8 mouse cellular contexts compared by ENCODE assay signal in genomic region chr9:105394720-105395119, GRCm38 (mm10). TPM values are rescaled to one million over a fixed set of nuclear protein-coding genes. Genes with fewer than 3 reads are reported as not detected.
DNase-seq lines count a peak whose midpoint lies in the region; ATAC-seq and TF ChIP-seq lines count a peak whose summit lies in the region.

No protein-coding gene starts in this region.

- H3K4me1 ChIP-seq in kidney, adult 2 months (ENCODE audit: control insufficient read depth, insufficient read depth, low read length), result peaks cover 4% of the 10 kb centered on the region; the same call in 1 of the 2 replicates
- peaks cover 15% of the 10 kb centered on the region for H3K4me1 ChIP-seq in bone marrow macrophage, adult 2 months (ENCODE audit: control insufficient read depth, insufficient read depth, low read length)
- peaks cover 12% of the 10 kb centered on the region for H3K4me1 ChIP-seq in hindbrain, embryonic 16.5 days (ENCODE audit: control insufficient read depth, insufficient read depth, low read depth, low read length)
- H3K4me1 ChIP-seq in midbrain, embryonic 15.5 days, result peaks cover 35% of the 10 kb centered on the region

- no peak for DNase-seq in kidney, adult 2 months
- no peak for DNase-seq in kidney, postnatal 10 days
- DNase-seq in urinary bladder, postnatal 4 days (ENCODE audit: low spot score in 2 of 2), result no peak
- DNase-seq in embryo, embryonic 11 days, result no peak
- no peak for DNase-seq in testis, postnatal 14 days (ENCODE audit: low spot score)

- TF ChIP-seq CTCF in kidney, adult 2 months (conservative IDR thresholded peaks at IDR 0.05; ENCODE audit: insufficient read depth, insufficient read length, low read depth, low read length), result no peak
- no peak for TF ChIP-seq CTCF in bone marrow macrophage, adult 2 months (IDR thresholded peaks at IDR 0.05; ENCODE audit: low read depth, low read length)

- ATAC-seq in hindbrain, embryonic 16.5 days, result no peak
- peak; percentile 46; the same call in 1 of the 2 replicates for ATAC-seq in midbrain, embryonic 15.5 days (replicated peaks)

- peak overlapping the region; percentile 78 for H3K9ac ChIP-seq in hindbrain, embryonic 16.5 days (ENCODE audit: low read depth, low read length)
- H3K9ac ChIP-seq in midbrain, embryonic 15.5 days, result peak overlapping the region; percentile 34; the same call in 1 of the 2 replicates

- WGBS in kidney, adult 2 months, result 16% methylated on average over 11 of the region's 11 CpGs
- 15% methylated on average over 11 of the region's 11 CpGs for WGBS in hindbrain, embryonic 16.5 days
- WGBS in midbrain, embryonic 15.5 days, result 15% methylated on average over 11 of the region's 11 CpGs

- H3K9me3 ChIP-seq in hindbrain, embryonic 16.5 days (ENCODE audit: control insufficient read depth, low read length), result no peaks in the 10 kb centered on the region
- H3K9me3 ChIP-seq in midbrain, embryonic 15.5 days, result no peaks in the 10 kb centered on the region

- H3K27me3 ChIP-seq in kidney, adult 2 months (replicated peaks; ENCODE audit: control insufficient read depth, insufficient read depth, low read length), result no peaks in the 10 kb centered on the region
- H3K27me3 ChIP-seq in hindbrain, embryonic 16.5 days (replicated peaks; ENCODE audit: control insufficient read depth, insufficient read depth, low read length), result no peaks in the 10 kb centered on the region
- H3K27me3 ChIP-seq in midbrain, embryonic 15.5 days (replicated peaks), result no peaks in the 10 kb centered on the region; the same call in 1 of the 2 replicates

- peak overlapping the region; percentile 87 for H3K4me2 ChIP-seq in hindbrain, embryonic 16.5 days (ENCODE audit: low read length)
- H3K4me2 ChIP-seq in midbrain, embryonic 15.5 days, result peak overlapping the region; percentile 80

- peak overlapping the region; percentile 34 for H3K4me3 ChIP-seq in kidney, adult 2 months (ENCODE audit: insufficient read depth, low read depth, low read length)
- peak overlapping the region; percentile 99 for H3K4me3 ChIP-seq in bone marrow macrophage, adult 2 months (ENCODE audit: insufficient read depth, low read length)
- peak overlapping the region; percentile 79 for H3K4me3 ChIP-seq in hindbrain, embryonic 16.5 days (ENCODE audit: low read length)
- peak overlapping the region; percentile 86 for H3K4me3 ChIP-seq in midbrain, embryonic 15.5 days

- no peak overlapping the region for H3K27ac ChIP-seq in kidney, adult 2 months (ENCODE audit: insufficient read depth, low read depth, low read length)
- H3K27ac ChIP-seq in bone marrow macrophage, adult 2 months (ENCODE audit: insufficient read depth, low read depth, low read length), result no peak overlapping the region
- H3K27ac ChIP-seq in hindbrain, embryonic 16.5 days (ENCODE audit: low read depth, low read length), result no peak overlapping the region; the same call in 1 of the 2 replicates
- peak overlapping the region; percentile 86; the same call in 1 of the 2 replicates for H3K27ac ChIP-seq in midbrain, embryonic 15.5 days

- H3K36me3 ChIP-seq in kidney, adult 2 months (ENCODE audit: control insufficient read depth, insufficient read depth, low read length), result peaks cover 5% of the 10 kb centered on the region
- H3K36me3 ChIP-seq in hindbrain, embryonic 16.5 days (ENCODE audit: control insufficient read depth, insufficient read depth, low read length), result peaks cover 3% of the 10 kb centered on the region; the same call in 1 of the 2 replicates
- no peaks in the 10 kb centered on the region for H3K36me3 ChIP-seq in midbrain, embryonic 15.5 days (replicated peaks)

- no peak for TF ChIP-seq POLR2A in kidney, adult 2 months (IDR thresholded peaks at IDR 0.05; ENCODE audit: low read depth, low read length)
- TF ChIP-seq POLR2A in bone marrow macrophage, adult 2 months (IDR thresholded peaks at IDR 0.05; ENCODE audit: borderline replicate concordance, low read depth, low read length), result no peak

RNA-seq across cellular contexts. Expression of gene Aste1, which starts 0.5 kb away (rescaled TPM):
- 6.1 and 7.3 TPM in 2 replicates for polyA plus RNA-seq in kidney, adult 2 months (2012; rRNA removed)
- 5.6 and 6.1 TPM in 2 replicates for polyA plus RNA-seq in bone marrow macrophage, adult 2 months (2012; ENCODE audit: insufficient read depth, insufficient read length, missing spikeins)
- 9.5 and 10.5 TPM in 2 replicates for polyA plus RNA-seq in hindbrain, embryonic 16.5 days (2015; fragmentation: Nextera tagmentation; extraction: Ambion mirVana)
- polyA plus RNA-seq in midbrain, embryonic 15.5 days (2015; fragmentation: Nextera tagmentation; extraction: Ambion mirVana), result 12.2 and 14.5 TPM in 2 replicates

RNA-seq across cellular contexts. Expression of gene Nek11, which starts 0.6 kb away (rescaled TPM):
- polyA plus RNA-seq in kidney, adult 2 months (2012; rRNA removed), result 0.17 and 0.22 TPM in 2 replicates
- not detected in 2 replicates for polyA plus RNA-seq in bone marrow macrophage, adult 2 months (2012; ENCODE audit: insufficient read depth, insufficient read length, missing spikeins)
- 3.0 and 3.2 TPM in 2 replicates for polyA plus RNA-seq in hindbrain, embryonic 16.5 days (2015; fragmentation: Nextera tagmentation; extraction: Ambion mirVana)
- polyA plus RNA-seq in midbrain, embryonic 15.5 days (2015; fragmentation: Nextera tagmentation; extraction: Ambion mirVana), result 2.7 and 3.3 TPM in 2 replicates

Comparison
In these comparisons a context has a peak if more than half of its experiments do, and no peak if none do; other contexts are left out.
1. H3K4me3 ChIP-seq: peak in every context shown above with its lines; median percentile 99 in bone marrow macrophage, adult 2 months; 86 in midbrain, embryonic 15.5 days; 79 in hindbrain, embryonic 16.5 days; 34 in kidney, adult 2 months.